Mouse (Mus musculus): ENCODE results near the gene Olfr353.

Gene Olfr353

GRCm38 (mm10) chr2:36892836-36893235 is at the start of gene Olfr353:
Olfr353 (minus strand) TSS chr2:36892936.
- DNase-seq (ENCODE audit: low read depth) = no peak

- DNase-seq (ENCODE audit: low read depth) = no peak
Measured at GRCm38 (mm10) chr2:36936821-36937220, 44.1 kb upstream of the Olfr353 start, which contains the start of gene Olfr356. Olfr356 (plus strand) TSS chr2:36937121.

GRCm38 (mm10) chr2:36928797-36929196 is 36.1 kb upstream of the Olfr353 start, which contains the start of gene Olfr355:
Olfr355 (minus strand) TSS chr2:36928897.
- no peak for DNase-seq (ENCODE audit: low read depth)

- DNase-seq (ENCODE audit: low read depth) = no peak
Measured at GRCm38 (mm10) chr2:36905380-36905779, 12.6 kb upstream of the Olfr353 start, which contains the start of gene Olfr354. Olfr354 (plus strand) TSS chr2:36905680.

GRCm38 (mm10) chr2:36897114-36897513 is 4.4 kb upstream of the Olfr353 start:
- no peak for DNase-seq (ENCODE audit: low read depth)

GRCm38 (mm10) chr2:36868160-36868559 is 24.6 kb downstream of the Olfr353 start, which contains the start of gene Olfr352:
Olfr352 (plus strand) TSS chr2:36868460.
- no peak for DNase-seq (ENCODE audit: low read depth)

GRCm38 (mm10) chr2:36862560-36862959 is 30.2 kb downstream of the Olfr353 start, which contains the start of gene Olfr351:
Olfr351 (minus strand) TSS chr2:36862660.
- DNase-seq (ENCODE audit: low read depth) = no peak

- DNase-seq (ENCODE audit: low read depth) = no peak
Measured at GRCm38 (mm10) chr2:36846010-36846409, 46.7 kb downstream of the Olfr353 start, which contains the start of gene Olfr350. Olfr350 (plus strand) TSS chr2:36846310.
